Mouse (Mus musculus): ENCODE measurements at regions not wholly inside any gene's neighbourhood (a gene's known extent, or its start where the extent isn't known, plus 50 kb on each side); places are given as distances from the start of the nearest gene placed in this dataset.

GRCm38 (mm10) chr13:84646899-84647298 lies 424.8 kb downstream of the Tmem161b start:
- H3K79me2 ChIP-seq (ENCODE audit: control insufficient read depth, insufficient read depth), result no peaks in the 10 kb centered on the region
- no peak for TF ChIP-seq USF1 (IDR thresholded peaks at IDR 0.05; ENCODE audit: low read depth)
- no peak for TF ChIP-seq MAX (IDR thresholded peaks at IDR 0.05)
- TF ChIP-seq FOSL1 (IDR thresholded peaks at IDR 0.05; ENCODE audit: insufficient read depth, low read length, poor library complexity, severe bottlenecking), result no peak
- TF ChIP-seq CTCF (IDR thresholded peaks at IDR 0.05; ENCODE audit: control insufficient read depth, insufficient read depth, insufficient read length), result no peak
- no peak for TF ChIP-seq MYOG (IDR thresholded peaks at IDR 0.05; ENCODE audit: control insufficient read depth, extremely low read depth, insufficient read length)
- TF ChIP-seq CEBPB (IDR thresholded peaks at IDR 0.05; ENCODE audit: low read depth), result no peak
- no peak for TF ChIP-seq MYOD1 (IDR thresholded peaks at IDR 0.05; ENCODE audit: control insufficient read depth, insufficient read length, low read depth)
- no peaks in the 10 kb centered on the region for H3K27me3 ChIP-seq (ENCODE audit: control insufficient read depth, insufficient read depth, insufficient read length)
- H3K4me3 ChIP-seq (ENCODE audit: insufficient read depth, poor library complexity, severe bottlenecking), result no peak overlapping the region
- H3ac ChIP-seq (ENCODE audit: control insufficient read depth, insufficient read length, low read depth), result no peak overlapping the region
- no peaks in the 10 kb centered on the region for H3K79me3 ChIP-seq (ENCODE audit: low read depth)
- H3K36me3 ChIP-seq (ENCODE audit: control insufficient read depth, insufficient read depth), result no peaks in the 10 kb centered on the region

GRCm38 (mm10) chr13:84648056-84648455 lies 426.0 kb downstream of the Tmem161b start:
- Histone ChIP-seq H3ac (ENCODE audit: control insufficient read depth, insufficient read length, low read depth) (no peak overlapping the region), H3K27me3 (ENCODE audit: control insufficient read depth, insufficient read depth, insufficient read length) (no peaks in the 10 kb centered on the region), H3K36me3 (ENCODE audit: control insufficient read depth, insufficient read depth) (no peaks in the 10 kb centered on the region), H3K79me2 (ENCODE audit: control insufficient read depth, insufficient read depth) (no peaks in the 10 kb centered on the region), H3K4me3 (ENCODE audit: insufficient read depth, poor library complexity, severe bottlenecking) (no peak overlapping the region), H3K79me3 (ENCODE audit: low read depth) (no peaks in the 10 kb centered on the region)
- TF ChIP-seq MAX (IDR thresholded peaks at IDR 0.05) (no peak), MYOD1 (IDR thresholded peaks at IDR 0.05; ENCODE audit: control insufficient read depth, insufficient read length, low read depth) (no peak), CTCF (IDR thresholded peaks at IDR 0.05; ENCODE audit: control insufficient read depth, insufficient read depth, insufficient read length) (no peak), MYOG (IDR thresholded peaks at IDR 0.05; ENCODE audit: control insufficient read depth, extremely low read depth, insufficient read length) (no peak), CEBPB (IDR thresholded peaks at IDR 0.05; ENCODE audit: low read depth) (no peak), FOSL1 (IDR thresholded peaks at IDR 0.05; ENCODE audit: insufficient read depth, low read length, poor library complexity, severe bottlenecking) (no peak), USF1 (IDR thresholded peaks at IDR 0.05; ENCODE audit: low read depth) (no peak)

GRCm38 (mm10) chr13:84663967-84664366 lies 441.9 kb downstream of the Tmem161b start:
- no peak for TF ChIP-seq MYOG (IDR thresholded peaks at IDR 0.05; ENCODE audit: control insufficient read depth, extremely low read depth, insufficient read length)
- TF ChIP-seq MYOD1 (IDR thresholded peaks at IDR 0.05; ENCODE audit: control insufficient read depth, insufficient read length, low read depth), result no peak
- TF ChIP-seq CEBPB (IDR thresholded peaks at IDR 0.05; ENCODE audit: low read depth), result no peak
- no peak for TF ChIP-seq CTCF (IDR thresholded peaks at IDR 0.05; ENCODE audit: control insufficient read depth, insufficient read depth, insufficient read length)
- no peak for TF ChIP-seq USF1 (IDR thresholded peaks at IDR 0.05; ENCODE audit: low read depth)
- no peak for TF ChIP-seq FOSL1 (IDR thresholded peaks at IDR 0.05; ENCODE audit: insufficient read depth, low read length, poor library complexity, severe bottlenecking)
- no peak for TF ChIP-seq MAX (IDR thresholded peaks at IDR 0.05)
- no peaks in the 10 kb centered on the region for H3K27me3 ChIP-seq (ENCODE audit: control insufficient read depth, insufficient read depth, insufficient read length)
- no peaks in the 10 kb centered on the region for H3K79me3 ChIP-seq (ENCODE audit: low read depth)
- H3K4me3 ChIP-seq (ENCODE audit: insufficient read depth, poor library complexity, severe bottlenecking), result no peak overlapping the region
- no peaks in the 10 kb centered on the region for H3K36me3 ChIP-seq (ENCODE audit: control insufficient read depth, insufficient read depth)
- no peak overlapping the region for H3ac ChIP-seq (ENCODE audit: control insufficient read depth, insufficient read length, low read depth)
- H3K79me2 ChIP-seq (ENCODE audit: control insufficient read depth, insufficient read depth), result no peaks in the 10 kb centered on the region

- no peak overlapping the region for H3ac ChIP-seq (ENCODE audit: control insufficient read depth, insufficient read length, low read depth)
- no peaks in the 10 kb centered on the region for H3K79me2 ChIP-seq (ENCODE audit: control insufficient read depth, insufficient read depth)
- no peaks in the 10 kb centered on the region for H3K79me3 ChIP-seq (ENCODE audit: low read depth)
- H3K36me3 ChIP-seq (ENCODE audit: control insufficient read depth, insufficient read depth), result no peaks in the 10 kb centered on the region
- H3K4me3 ChIP-seq (ENCODE audit: insufficient read depth, poor library complexity, severe bottlenecking), result no peak overlapping the region
- TF ChIP-seq MYOD1 (IDR thresholded peaks at IDR 0.05; ENCODE audit: control insufficient read depth, insufficient read length, low read depth) (no peak), USF1 (IDR thresholded peaks at IDR 0.05; ENCODE audit: low read depth) (no peak), CEBPB (IDR thresholded peaks at IDR 0.05; ENCODE audit: low read depth) (no peak), FOSL1 (IDR thresholded peaks at IDR 0.05; ENCODE audit: insufficient read depth, low read length, poor library complexity, severe bottlenecking) (no peak), MAX (IDR thresholded peaks at IDR 0.05) (no peak), MYOG (IDR thresholded peaks at IDR 0.05; ENCODE audit: control insufficient read depth, extremely low read depth, insufficient read length) (no peak), CTCF (IDR thresholded peaks at IDR 0.05; ENCODE audit: control insufficient read depth, insufficient read depth, insufficient read length) (no peak)
- no peaks in the 10 kb centered on the region for H3K27me3 ChIP-seq (ENCODE audit: control insufficient read depth, insufficient read depth, insufficient read length)
Measured at GRCm38 (mm10) chr13:84680971-84681370, 458.9 kb downstream of the Tmem161b start.

GRCm38 (mm10) chr13:84685930-84686329 lies 463.8 kb downstream of the Tmem161b start:
- H3K36me3 ChIP-seq (ENCODE audit: control insufficient read depth, insufficient read depth), result no peaks in the 10 kb centered on the region
- no peak overlapping the region for H3K4me3 ChIP-seq (ENCODE audit: insufficient read depth, poor library complexity, severe bottlenecking)
- no peak overlapping the region for H3ac ChIP-seq (ENCODE audit: control insufficient read depth, insufficient read length, low read depth)
- no peaks in the 10 kb centered on the region for H3K27me3 ChIP-seq (ENCODE audit: control insufficient read depth, insufficient read depth, insufficient read length)
- H3K79me2 ChIP-seq (ENCODE audit: control insufficient read depth, insufficient read depth), result no peaks in the 10 kb centered on the region
- H3K79me3 ChIP-seq (ENCODE audit: low read depth), result no peaks in the 10 kb centered on the region
- no peak for TF ChIP-seq USF1 (IDR thresholded peaks at IDR 0.05; ENCODE audit: low read depth)
- TF ChIP-seq FOSL1 (IDR thresholded peaks at IDR 0.05; ENCODE audit: insufficient read depth, low read length, poor library complexity, severe bottlenecking), result no peak
- TF ChIP-seq CTCF (IDR thresholded peaks at IDR 0.05; ENCODE audit: control insufficient read depth, insufficient read depth, insufficient read length), result no peak
- no peak for TF ChIP-seq CEBPB (IDR thresholded peaks at IDR 0.05; ENCODE audit: low read depth)
- no peak for TF ChIP-seq MAX (IDR thresholded peaks at IDR 0.05)
- no peak for TF ChIP-seq MYOD1 (IDR thresholded peaks at IDR 0.05; ENCODE audit: control insufficient read depth, insufficient read length, low read depth)
- no peak for TF ChIP-seq MYOG (IDR thresholded peaks at IDR 0.05; ENCODE audit: control insufficient read depth, extremely low read depth, insufficient read length)

GRCm38 (mm10) chr13:84693462-84693861 lies 471.4 kb downstream of the Tmem161b start:
- TF ChIP-seq MYOG (IDR thresholded peaks at IDR 0.05; ENCODE audit: control insufficient read depth, extremely low read depth, insufficient read length) (no peak), MAX (IDR thresholded peaks at IDR 0.05) (no peak), FOSL1 (IDR thresholded peaks at IDR 0.05; ENCODE audit: insufficient read depth, low read length, poor library complexity, severe bottlenecking) (no peak), USF1 (IDR thresholded peaks at IDR 0.05; ENCODE audit: low read depth) (no peak), MYOD1 (IDR thresholded peaks at IDR 0.05; ENCODE audit: control insufficient read depth, insufficient read length, low read depth) (no peak), CEBPB (IDR thresholded peaks at IDR 0.05; ENCODE audit: low read depth) (no peak), CTCF (IDR thresholded peaks at IDR 0.05; ENCODE audit: control insufficient read depth, insufficient read depth, insufficient read length) (no peak)

More at GRCm38 (mm10) chr13:84693462-84693861, 471.4 kb downstream of the Tmem161b start:
- Histone ChIP-seq H3K79me2 (ENCODE audit: control insufficient read depth, insufficient read depth) (no peaks in the 10 kb centered on the region), H3ac (ENCODE audit: control insufficient read depth, insufficient read length, low read depth) (no peak overlapping the region), H3K79me3 (ENCODE audit: low read depth) (no peaks in the 10 kb centered on the region), H3K4me3 (ENCODE audit: insufficient read depth, poor library complexity, severe bottlenecking) (no peak overlapping the region), H3K27me3 (ENCODE audit: control insufficient read depth, insufficient read depth, insufficient read length) (no peaks in the 10 kb centered on the region), H3K36me3 (ENCODE audit: control insufficient read depth, insufficient read depth) (no peaks in the 10 kb centered on the region)
